Mouse (Mus musculus): ENCODE data around the gene 4930572O03Rik.
"Not testable (repeated sequence)": the region's sequence is repeated elsewhere in the genome, so short reads cannot be mapped to it uniquely, and the experiment has no call there.

4930572O03Rik gene

DNA sequence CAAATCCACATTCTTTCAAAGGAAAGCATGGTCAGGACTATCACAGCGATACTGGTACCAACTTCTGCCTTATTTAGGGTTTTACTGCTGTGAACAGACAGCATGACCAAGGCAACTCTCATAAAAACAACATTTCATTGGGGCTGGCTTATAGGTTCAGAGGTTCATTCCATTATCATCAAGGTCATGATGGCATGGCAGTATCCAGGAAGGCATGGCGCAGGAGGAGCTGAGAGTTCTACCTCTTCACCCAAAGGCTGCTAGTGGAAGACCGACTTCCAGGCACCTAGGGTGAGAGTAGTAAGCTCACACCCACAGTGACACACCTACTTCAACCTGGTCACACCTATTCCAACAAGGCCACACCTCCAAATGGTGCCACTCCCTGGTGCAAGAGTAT is 40.7 kb downstream of the 4930572O03Rik start:
- DNase-seq (ENCODE audit: extremely low spot score), result not testable (repeated sequence)

DNA sequence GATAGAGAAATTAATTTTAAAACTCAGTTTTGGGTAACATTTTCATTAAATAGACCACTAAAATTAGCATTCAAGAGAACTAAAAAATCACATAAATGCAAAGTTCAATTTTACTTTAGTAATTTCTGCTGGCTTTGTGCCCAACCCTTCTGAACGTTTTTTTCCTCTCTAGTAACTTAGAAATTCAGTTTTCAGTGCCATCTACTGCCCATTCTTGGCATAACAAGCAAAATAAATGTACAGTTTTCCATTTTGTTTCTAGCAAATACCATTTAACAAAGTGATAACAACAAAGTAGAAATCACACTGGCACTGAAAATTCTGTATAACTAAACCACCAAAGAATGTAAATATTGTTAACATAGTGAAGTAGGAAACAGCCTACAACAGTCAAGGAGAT is 46.2 kb downstream of the 4930572O03Rik start:
- not testable (repeated sequence) for DNase-seq (ENCODE audit: extremely low spot score)

DNA sequence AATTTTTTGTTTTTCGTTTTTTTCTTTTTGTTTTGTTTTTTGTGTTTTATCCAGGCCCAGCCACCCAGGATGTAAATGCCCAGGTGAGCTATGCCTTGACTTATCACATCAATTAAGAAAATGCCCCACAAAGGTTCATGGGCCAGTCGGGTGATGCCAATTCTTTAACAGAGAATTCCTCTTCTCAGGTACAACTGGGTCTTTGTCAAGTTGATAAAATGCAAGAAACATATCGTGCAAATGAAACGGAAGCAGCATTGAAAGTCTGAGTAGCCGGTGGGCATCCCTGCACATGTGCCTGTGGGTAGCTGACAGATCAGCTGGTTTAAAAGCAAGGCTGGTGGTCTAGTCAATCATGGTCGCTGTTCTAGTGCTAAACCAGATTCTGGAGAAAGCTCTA is 50.2 kb downstream of the 4930572O03Rik start:
- DNase-seq (ENCODE audit: extremely low spot score), result not testable (repeated sequence)

DNA sequence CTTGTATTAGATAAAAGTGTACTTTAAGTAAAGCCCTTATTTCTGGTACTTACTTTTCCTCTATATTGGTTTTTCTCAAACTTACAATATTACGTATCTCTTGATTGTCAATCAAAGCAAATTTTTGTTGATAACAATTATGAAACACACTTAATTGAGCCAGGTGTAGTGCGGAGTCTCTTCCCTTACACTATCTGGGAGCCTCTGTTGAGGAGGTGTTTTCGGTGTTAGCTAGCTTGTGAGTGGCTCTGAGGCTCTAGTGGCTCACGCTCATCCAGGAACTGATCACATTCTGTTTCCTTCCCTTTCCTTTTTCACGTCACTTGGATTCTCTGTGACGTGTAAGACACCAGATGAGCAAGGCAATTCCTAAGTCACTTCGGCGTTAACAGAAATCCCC is 53.3 kb downstream of the 4930572O03Rik start:
- DNase-seq (ENCODE audit: extremely low spot score), result not testable (repeated sequence)

DNA sequence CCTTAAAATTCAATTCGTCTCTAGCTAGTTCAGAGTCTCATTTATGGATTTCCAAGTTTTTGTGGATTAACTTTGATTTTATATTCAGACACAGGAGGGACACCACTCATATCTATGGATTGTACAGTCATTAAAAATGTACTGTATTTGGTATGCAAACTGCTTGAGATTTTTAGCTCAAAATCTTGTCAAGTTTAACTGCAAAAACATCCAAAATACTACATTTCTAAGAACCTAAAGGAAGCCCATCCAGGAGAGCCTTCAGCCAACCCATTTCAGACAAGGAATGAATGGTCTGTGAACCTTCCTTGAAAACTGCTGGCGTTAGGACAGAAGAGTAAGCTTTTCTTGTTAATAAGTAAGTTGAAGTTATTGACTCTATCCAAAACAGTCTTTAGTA is 53.9 kb downstream of the 4930572O03Rik start:
- DNase-seq (ENCODE audit: extremely low spot score), result not testable (repeated sequence)

DNA sequence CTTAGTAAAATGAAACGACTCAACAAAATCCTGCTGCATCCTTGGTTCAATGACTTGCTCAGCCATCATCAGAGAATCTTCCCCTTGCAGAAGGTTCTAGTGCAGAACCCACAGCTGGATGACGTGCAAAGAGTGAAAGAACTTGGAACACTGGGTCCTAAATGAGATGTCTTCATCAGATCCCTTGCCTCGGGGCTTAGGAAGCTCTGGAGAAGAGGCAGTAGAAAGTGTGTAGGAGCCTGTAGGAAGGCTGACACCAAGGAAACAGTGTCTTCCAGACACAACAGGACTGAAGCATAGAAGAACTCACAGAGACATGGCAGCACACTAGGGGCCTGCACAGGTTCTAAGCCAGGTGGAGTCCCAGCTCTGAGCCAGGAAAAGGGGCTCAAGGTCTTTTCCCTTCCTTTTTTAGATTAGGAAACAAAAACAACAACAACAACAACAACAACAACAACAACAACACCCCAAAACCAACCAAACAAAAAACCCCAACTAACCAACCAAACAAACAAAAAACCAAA is 54.4 kb downstream of the 4930572O03Rik start:
- not testable (repeated sequence) for DNase-seq (ENCODE audit: extremely low spot score)
